Mouse (Mus musculus) gastrocnemius, postnatal 36 days (tissue): ENCODE measurements around the gene Gsto1. TPM values are rescaled to one million over a fixed set of nuclear protein-coding genes. Genes with fewer than 3 reads are reported as not detected.

Source experiments
- DNase-seq, 2 experiments: peaks; one replicate each; pipeline ENCODE4 v3.0.0; 2022
- intact Hi-C: fragments of 180-260 bp; cut with DNase I; formaldehyde crosslinking; loops from one replicate; pipeline ENCODE4 v1.15.1; 2025
- total RNA-seq, 2 experiments: library from RNA; stranded (reverse); gene quantifications; 2 replicates each; pipeline ENCODE4 v1.2.3; 2021

Gene Gsto1
- total RNA-seq, 2 experiments from 2014 or later = 40.8 to 59.1 TPM

DNA sequence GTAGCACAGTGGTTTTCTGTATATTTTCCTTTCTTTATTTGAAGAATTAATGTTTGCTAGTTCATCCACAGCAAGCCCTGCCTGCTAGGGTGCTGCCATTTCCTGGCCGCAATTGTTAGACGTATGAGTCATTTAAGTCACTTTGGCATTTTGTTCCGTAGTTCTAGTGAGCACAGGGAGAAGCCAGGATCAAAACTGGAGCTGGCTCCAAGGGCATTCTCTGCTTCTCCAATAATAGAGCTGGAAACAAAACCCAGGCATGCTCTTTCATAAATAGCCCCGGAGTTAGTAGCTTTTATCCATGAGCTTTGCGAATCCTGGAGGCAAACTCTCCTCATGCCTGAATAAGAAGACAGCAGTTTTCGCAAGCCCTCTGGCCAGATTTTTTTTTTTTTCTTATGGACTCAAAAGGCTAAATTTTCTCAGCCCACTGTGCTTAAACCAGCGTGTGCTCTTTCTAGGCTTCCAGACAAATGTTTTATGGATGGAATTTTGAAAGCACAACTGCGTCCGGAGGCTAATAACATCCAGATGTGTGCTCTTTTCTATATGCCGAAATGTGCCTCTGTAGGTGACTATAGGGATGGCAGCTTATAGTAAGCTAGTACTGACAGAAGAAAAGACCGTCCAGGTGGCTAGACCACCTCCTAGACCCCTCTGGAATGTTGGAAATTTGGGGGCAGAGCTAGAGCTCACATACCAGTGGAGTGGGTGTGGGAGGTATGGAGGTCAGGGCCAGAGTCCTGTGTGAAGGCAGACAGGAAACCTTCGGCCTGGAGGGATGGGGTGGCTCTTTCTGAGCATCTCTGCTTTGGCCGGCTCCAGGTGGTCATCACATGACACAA lies 597 bp upstream of the Gsto1 start:
- no peak for DNase-seq
- intact Hi-C loops = no loop called here

DNA sequence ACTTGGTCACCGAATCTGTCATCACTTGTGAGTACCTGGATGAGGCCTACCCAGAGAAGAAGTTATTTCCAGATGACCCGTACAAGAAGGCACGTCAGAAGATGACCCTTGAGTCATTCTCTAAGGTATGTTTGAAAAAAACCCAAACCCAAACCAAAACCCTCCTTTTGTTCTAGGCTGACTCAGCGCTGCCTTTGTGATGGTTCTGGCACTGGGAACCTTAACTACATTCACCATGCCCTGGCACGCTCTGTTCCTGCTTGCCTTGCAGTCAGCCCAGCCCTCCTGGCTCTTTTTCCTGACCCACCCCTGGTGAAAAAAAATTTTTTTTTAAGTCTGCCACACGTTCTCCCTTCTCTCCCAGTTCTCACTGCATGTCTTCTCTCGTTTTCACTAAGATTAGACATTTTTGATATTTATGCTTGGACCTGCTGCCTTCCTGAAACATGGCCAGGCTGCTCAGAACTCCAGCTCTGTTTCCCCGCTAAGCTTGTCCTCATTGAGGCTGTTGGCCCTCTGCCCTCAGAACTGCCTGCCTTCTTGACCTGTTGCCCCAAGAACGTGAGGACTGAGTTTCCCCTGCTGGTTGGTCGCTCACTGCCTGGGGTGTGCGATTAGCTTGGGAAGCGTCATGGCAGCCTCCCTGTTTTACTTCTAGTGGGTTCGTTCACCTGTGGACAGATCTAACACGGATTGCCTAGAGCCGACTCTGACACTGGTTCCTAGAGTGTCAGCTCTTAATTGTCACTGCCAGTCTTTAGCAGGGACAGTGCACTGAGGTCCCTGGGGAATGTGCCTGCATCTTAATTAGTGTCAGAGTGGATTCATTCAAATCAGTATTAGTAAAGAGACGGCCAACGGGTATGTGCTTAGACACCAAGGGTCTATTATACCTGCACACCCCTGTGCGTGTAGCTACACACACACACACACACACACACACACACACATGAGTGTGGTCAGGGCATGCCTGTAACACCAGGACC lies 3.5 kb downstream of the Gsto1 start:
- no peak for DNase-seq
- intact Hi-C loops = no loop called here

DNA sequence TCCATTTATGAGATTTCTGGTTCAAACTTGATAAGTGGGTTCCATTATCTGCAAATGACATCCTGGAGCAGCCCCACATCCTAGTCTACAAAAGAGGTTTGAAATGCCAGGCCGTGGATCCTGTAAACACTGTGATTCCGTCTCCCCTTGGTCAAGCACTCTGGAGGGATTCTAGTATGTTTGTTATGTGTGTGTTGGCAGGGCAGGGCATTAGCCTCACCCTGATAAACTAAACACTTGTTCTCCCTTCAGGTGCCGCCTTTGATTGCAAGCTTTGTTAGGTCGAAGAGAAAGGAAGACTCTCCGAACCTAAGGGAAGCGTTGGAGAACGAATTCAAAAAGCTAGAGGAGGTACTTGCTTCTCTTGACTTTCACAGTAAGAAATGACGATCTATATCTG lies 4.4 kb downstream of the Gsto1 start:
- DNase-seq = no peak

DNA sequence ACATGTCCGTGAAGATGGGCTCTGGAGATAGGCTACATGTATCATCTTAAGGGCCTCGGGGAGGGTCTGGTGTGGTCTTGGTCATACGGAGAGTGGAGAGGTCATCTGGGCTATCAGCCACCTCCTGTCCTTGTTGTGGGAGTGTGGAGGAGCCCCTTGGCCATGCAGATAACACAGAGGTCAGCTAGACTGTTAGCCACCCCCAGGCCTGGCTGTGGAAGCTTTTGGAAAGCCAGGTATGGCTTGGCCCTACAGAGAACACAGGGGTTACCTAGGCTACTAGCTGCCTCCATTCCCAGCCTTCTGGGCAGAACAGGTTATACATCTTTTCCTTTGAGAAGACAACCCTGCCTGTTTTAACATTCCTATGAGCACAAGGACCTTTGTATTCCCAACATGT lies 7.8 kb downstream of the Gsto1 start:
- no peak for DNase-seq
- intact Hi-C loops = no loop called here

More for the DNA sequence above, 4.4 kb downstream of the Gsto1 start:
- intact Hi-C loops = no loop called here

DNA sequence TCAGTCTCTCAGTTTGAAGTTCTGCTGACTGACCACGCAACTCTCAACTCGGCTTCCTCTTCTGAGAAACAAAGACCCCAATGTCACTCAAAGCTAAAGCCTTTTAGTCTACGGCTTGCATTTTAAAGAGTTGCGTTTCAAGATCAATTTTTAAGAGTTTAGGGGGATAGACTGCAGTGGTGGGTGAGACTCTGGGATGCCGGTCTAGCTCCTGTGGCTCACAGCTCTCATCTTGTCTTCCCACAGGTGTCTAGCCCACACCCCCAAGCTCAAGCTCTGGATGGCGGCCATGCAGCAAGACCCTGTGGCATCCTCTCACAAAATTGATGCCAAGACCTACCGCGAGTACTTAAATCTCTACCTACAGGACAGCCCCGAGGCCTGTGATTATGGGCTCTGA lies 9.3 kb downstream of the Gsto1 start:
- no peak for DNase-seq
- intact Hi-C loops = no loop called here

DNA sequence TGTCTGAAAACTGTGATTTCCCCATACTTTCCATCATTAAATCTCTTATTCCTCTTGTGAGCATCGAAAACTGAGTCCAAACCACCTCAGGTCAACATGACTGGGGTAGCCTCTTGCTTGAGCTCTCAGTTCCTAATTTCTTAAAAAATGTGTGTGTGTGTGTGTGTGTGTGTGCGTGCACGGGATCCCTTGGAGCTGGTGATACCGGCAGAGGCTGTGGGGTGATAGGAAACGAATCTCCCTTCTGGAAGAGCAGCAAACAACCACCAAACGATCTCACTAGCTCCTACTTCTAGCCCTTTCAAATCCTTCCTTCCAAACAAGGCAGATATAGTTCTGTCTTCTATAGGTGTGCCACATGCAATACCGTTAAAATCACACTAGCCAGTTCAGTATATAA lies 10.0 kb downstream of the Gsto1 start:
- intact Hi-C loops = no loop called here
- no peak for DNase-seq

DNA sequence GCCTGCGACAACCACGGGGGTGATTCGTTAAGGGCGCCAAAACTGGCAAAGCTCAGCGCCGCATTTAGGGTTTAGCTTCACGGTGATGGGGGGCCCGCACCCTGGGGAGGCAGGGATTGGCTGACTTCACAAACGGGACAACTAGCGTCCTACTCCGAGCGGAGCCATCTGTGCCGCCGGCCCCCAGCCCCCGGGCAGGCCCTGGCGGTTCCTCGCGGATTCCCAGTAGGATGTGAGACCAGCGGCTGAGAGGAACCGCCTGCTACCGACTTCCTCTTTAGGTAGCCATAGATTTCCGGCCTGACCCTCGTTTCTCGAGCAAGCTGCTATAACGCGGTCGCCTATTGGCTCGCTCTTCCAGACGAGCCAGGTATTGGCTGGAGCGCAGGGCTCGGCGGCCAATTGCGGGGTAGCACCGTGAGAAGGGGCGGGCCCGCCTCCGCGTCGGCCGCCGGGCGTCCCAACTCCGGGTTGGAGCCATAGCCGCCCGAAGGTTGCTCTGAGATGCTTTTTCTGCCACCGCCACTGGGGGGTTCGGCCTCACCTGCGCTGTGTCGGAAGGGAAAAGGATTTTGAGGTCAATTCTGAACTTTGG lies 10.7 kb downstream of the Gsto1 start, which contains the start of gene Gsto2:
Gene Gsto2 (plus strand): TSS at position 182 of the 595 bp plus-strand sequence.
- intact Hi-C loops = no loop called here
- peak; percentile 88 to 94 for DNase-seq

DNA sequence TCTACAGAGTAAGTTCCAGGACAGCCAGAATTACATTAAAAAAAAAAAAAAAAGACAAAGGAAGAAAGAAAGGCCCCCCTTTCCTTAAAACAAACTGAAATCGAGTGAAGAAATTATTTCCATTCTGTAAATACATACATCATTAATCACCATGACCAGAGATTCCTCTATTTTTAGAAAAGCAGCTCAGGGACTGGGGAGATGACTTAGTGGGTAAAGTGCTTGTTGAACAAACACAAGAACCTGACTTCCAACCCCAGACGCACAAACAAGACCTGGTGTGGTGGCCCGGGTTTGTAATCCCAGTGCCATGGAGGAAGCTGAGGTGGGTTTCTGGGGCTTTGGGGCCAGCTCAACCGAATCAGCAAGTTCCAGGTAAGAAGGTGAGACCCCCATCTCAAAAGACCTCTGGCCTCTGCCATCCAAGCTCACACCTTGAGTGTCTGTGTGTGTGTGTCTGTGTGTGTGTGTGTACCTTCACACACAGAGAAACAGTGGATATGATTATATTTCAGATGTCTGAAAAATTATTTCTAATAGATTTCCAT lies 12.9 kb downstream of the Gsto1 start:
- DNase-seq = no peak
- intact Hi-C loops = no loop called here

DNA sequence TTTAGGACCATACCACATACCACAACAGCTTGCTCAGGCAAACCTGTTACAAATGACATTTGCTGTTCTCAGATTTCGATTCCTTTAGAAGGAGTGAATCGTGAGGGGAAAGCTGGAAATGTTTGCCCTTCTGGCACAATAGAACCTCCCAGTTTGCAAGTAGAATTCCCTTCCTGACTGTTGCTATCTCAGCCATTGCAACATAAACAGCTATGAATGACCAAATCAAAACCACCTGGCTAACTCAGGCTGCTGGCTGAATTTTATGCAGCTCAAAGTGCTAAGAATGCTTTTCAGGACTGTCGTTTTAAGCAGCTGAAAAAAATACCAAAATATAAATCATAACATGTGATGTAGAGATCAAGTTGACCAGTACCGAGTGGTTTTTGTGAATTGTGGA lies 14.2 kb downstream of the Gsto1 start:
- intact Hi-C loops = no loop called here
- no peak for DNase-seq

DNA sequence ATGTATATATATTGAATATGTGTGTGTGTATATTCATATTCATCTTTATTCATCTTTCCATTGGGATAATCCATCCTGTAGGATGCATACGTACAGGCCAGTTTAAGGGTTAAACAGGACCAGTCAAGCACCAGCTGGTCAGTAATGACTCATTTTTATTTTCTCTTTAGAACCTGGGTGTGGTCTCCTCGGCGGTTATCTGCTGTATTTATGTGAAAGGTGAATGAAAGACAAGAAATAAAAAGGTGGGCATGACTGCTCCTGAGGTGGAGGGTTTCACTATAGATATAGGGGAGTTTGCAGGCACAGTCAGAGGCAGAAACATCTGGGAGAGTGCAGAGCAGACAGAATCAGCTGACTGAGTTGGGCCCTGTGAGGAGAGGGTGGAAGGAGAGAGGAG lies 14.7 kb downstream of the Gsto1 start:
- intact Hi-C loops = no loop called here
- no peak for DNase-seq

DNA sequence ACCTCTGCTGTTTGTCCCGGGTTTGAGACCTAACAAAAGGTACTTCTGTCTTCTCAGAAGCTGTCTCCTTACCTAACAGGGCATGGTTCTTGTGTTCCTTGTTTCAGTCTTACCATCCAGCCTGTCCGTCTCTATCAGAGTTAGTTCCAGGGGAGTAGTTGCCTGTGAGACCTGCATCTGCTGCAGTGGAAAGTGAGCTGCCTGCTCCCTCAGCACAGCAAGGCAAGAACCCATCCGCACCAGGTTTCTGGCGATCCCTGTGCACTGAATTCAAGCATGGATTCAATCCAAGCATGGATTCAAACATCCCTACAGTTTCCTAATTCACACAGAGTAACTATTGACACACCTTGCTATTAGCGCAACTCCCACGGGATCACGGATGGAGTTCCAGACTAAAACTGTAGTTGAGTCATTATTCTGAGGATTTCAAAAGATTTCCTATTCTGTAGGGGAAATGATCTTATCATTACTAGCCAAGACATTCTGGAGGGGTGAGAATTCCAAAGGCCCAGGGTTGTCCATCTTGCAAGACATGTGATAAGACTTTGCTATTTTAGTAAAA lies 15.4 kb downstream of the Gsto1 start:
- intact Hi-C loops = no loop called here
- DNase-seq = no peak

DNA sequence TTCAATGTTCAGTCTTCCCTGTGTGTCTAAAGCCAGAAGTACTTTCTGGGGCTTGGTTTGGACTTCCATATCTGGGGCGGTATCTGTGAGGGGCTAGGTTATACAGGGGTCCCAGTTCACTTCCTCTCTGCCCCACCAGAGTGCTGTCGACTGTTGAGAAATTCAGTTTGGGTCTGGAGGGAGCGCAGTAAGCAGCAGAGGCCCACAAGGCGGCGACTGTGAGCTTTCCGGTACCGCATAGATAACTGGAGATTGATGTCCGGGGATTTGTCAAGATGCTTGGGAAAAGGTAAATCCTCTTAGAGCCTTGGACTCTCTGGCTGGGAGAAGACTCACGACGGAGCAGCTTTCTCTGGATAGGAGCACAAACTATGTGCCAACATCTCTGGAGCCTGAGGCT lies 16.7 kb downstream of the Gsto1 start:
- DNase-seq = no peak
- intact Hi-C loops = no loop called here

DNA sequence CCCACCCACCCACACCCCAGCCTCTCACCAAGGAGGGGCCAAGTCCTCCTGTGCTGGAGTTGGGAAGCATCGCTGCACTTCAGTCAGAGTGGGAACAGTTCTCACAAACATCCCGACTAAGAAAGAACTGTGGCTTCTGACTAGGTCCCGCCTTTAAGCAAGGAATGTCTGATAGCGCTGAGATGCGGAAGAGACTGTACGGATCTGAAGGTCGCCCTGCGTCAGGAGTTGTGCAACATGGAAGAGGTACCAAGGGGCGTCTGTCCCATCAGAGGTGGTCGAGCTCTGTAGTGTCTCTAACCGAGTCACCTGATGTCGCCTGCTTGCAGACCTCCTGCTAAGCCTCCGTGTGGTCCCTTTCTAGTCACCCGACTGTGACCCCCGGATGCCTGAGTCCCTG lies 21.5 kb downstream of the Gsto1 start:
- DNase-seq = no peak
- intact Hi-C loops = no loop called here

DNA sequence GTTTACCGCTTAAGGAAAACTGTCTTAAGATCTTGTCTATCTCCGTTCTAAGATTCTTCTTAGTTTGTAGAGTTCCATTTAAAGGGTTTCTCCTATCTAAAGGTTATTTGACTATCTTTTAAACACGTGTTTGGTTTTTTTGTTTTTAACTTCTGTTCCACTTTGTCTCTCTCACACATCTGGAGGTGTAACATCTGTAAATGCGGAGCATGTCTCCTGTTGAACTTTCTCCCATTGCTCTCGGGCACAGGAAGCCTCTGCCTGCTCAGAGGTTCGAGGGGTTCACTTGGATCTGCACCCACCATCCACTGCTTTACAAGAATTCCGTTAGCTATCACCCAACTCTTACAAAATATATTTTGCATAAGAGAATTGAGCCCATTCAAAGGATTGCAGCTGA lies 26.8 kb downstream of the Gsto1 start:
- intact Hi-C loops = no loop called here

DNA sequence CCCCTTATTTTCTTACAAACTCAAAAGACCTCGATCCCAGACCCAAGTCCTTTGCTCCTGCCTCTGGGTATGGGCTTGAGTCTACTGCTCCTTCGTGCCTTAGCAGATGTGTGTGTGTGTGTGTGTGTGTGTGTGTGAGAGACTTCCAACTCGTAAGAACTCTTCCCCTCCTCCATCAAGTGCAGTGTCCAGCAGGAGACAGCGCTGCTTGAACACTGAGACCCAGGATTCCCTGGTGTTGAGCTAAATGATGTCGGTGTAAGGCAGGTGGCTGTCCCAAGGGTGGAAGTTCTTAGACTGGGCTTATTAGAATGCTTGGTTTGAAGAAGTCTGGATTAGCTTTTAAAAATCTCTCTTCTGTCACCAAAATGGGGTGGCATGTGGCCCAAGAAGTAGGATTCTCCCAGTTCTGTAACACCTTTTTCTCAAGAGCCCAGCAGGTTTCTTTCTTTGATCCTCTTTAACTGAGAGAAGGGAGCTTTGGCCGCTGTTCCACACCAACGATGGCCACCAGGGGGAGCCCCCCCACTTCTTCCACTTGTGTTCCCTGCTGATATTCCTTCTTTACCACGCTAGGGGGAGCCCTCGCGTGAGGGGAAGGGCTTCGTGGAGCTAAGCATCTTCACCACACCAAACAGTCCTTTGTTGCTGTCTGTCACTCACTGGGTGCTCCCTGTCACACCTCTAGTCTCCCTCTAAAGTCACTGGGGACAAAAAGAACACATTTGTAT lies 27.5 kb downstream of the Gsto1 start:
- intact Hi-C loops = loop anchor here (1.0 kb wide), 1 partner anchor 50 kb away; no protein-coding TSS in a partner anchor

More for the DNA sequence above, 26.8 kb downstream of the Gsto1 start:
- DNase-seq = no peak

DNA sequence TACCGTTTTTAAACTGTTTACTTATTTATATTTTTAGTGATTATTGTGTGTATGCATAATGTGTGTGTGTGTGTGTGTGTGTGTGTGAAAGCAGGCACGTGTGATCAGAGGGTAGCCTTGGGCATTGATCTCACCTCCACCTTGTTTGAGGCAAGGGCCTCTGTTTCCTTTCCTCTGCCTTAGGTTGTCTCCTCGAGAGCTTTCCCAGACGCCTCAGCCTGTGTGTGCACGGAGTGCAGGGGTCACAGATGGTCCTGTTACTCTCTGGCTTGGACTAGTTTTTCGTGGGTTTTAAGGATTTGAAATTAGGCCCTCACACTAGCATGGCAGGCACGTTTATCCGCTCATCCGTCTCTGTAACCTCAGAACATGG lies 28.1 kb downstream of the Gsto1 start:
- intact Hi-C loops = loop anchor here (1.0 kb wide), 1 partner anchor 49 kb away; no protein-coding TSS in a partner anchor
- DNase-seq = no peak

More for the DNA sequence above, 27.5 kb downstream of the Gsto1 start:
- peak; percentile 61 to 62 for DNase-seq

DNA sequence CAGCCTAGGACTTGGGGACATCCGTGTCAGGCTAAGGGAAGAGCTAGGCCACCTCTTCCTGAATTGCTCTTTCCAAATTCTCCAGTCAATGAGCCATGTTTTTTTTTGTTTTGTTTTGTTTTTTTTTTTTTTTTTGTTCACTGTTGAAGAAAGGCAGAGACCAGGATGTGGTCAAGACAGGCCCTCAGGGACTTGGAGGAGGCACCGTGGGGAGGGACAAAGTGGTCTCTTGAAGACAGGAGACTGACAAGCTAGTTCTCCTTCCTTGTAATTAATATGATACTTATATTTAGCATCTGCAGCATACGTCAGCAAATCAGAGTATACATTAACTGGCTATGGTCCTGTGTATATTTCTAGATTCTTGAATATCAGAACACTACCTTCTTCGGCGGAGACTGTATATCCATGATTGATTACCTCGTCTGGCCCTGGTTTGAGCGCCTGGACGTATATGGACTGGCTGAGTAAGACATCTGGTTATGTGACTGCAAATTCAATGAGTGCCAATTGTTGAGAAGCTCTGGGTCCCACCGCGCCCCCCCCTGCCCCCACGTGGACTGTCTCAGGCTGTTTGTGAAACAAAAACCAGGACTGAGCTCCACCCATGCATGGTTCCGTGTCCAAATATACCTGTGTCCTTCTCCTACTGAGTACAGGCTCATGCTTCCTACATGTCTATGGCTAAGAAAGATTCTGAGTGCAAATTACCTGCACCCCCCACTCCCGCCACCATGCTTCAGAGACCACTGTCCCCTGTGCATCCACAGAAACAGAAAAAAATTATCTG lies 29.7 kb downstream of the Gsto1 start:
- intact Hi-C loops = no loop called here
- DNase-seq = no peak

DNA sequence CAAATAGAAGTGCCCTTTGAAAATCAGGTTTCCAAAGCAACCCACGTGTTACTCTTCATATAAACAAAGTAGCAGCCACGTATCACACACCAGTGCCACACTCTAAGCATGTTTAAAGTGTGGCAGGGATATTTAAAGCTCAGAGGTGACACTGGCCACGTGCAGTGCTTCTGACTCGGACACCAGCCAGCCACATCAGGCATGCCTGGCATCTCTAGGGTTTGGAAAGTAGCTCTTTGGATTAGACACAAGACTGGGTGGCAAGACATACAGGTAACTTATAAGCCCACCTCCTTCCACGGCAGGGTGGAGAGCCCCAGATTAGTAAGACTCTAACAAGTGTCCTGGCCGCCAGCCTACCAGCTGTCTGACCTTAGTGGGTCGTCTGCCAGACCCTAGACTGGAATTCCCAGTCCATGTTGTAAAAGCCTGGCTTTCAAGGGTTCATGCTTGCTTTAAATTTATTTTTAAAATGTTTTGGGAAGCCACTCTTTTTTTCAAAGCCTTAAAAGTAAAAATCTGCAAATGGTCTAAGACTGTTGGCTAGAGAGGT lies 30.5 kb downstream of the Gsto1 start:
- DNase-seq = no peak
- intact Hi-C loops = no loop called here
